Mouse (Mus musculus) ES-Bruce4 (cell line): ENCODE measurements at regions not wholly inside any gene's neighbourhood (a gene's known extent, or its start where the extent isn't known, plus 50 kb on each side); places are given as distances from the start of the nearest gene placed in this dataset.

ENCODE experiments used
- H3K27ac ChIP-seq: 2 replicates; pipeline ENCODE4 v1.5.1; 2012; ENCODE audit warnings: low read length, inconsistent platforms; ENCODE audit not compliant: insufficient read depth
- H3K27me3 ChIP-seq: 2 replicates; pipeline ENCODE4 v1.6.1; 2012; ENCODE audit warnings: mild to moderate bottlenecking, low read length, inconsistent platforms; ENCODE audit not compliant: control insufficient read depth, poor library complexity, insufficient read depth, severe bottlenecking
- H3K36me3 ChIP-seq: 2 replicates; pipeline ENCODE4 v1.6.1; 2012; ENCODE audit warnings: inconsistent platforms, mild to moderate bottlenecking, low read length, moderate library complexity; ENCODE audit not compliant: control insufficient read depth, poor library complexity, insufficient read depth, severe bottlenecking
- H3K4me1 ChIP-seq: one replicate; pipeline ENCODE4 v1.8.1; 2011; ENCODE audit warnings: low read length; ENCODE audit not compliant: control insufficient read depth, insufficient read depth
- H3K4me3 ChIP-seq: 2 replicates; pipeline ENCODE4 v1.5.1; 2011; ENCODE audit warnings: low read depth, mild to moderate bottlenecking, low read length
- H3K9ac ChIP-seq: 2 replicates; pipeline ENCODE4 v1.6.1; 2012; ENCODE audit warnings: low read depth, mild to moderate bottlenecking, inconsistent platforms; ENCODE audit not compliant: poor library complexity, severe bottlenecking
- H3K9me3 ChIP-seq: replicated peaks from 2 replicates; pipeline ENCODE4 v1.6.1; 2012; ENCODE audit warnings: mild to moderate bottlenecking, low read length, inconsistent platforms; ENCODE audit not compliant: control insufficient read depth, poor library complexity, insufficient read depth, severe bottlenecking
- CTCF ChIP-seq: IDR thresholded peaks from one replicate; pipeline ENCODE4 v1.8.1; 2011; ENCODE audit warnings: low read depth, low read length
- EP300 ChIP-seq: IDR thresholded peaks from 2 replicates; pipeline ENCODE4 v1.6.1; 2011; ENCODE audit warnings: low read depth, low read length; ENCODE audit not compliant: insufficient read depth
- POLR2A ChIP-seq: IDR thresholded peaks from one replicate; pipeline ENCODE4 v1.8.1; 2011; ENCODE audit warnings: low read length; ENCODE audit not compliant: insufficient read depth

DNA sequence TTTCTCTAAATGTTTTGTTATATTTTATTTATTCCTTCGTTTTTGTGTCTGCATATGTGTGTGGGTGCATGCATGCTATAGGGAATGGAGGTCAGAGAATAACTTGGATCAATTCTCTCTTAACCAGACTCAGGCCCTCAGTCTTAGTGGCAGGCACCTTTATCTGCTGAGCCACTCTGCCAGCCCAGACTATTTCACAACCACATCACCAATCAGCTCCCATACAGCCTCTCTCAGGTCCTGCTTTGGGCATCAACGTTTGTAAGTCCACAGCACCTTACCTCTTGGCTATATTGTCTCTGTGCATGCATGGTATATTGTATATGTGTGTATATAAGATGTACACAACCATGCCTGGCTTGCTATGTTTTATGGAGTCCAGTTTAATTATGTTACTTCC, 159.9 kb downstream of the Rab11fip4 start:
- no peak overlapping the region for H3K9ac ChIP-seq
- H3K4me3 ChIP-seq, result no peak overlapping the region
- no peak for TF ChIP-seq POLR2A
- no peak for TF ChIP-seq EP300
- TF ChIP-seq CTCF, result no peak

DNA sequence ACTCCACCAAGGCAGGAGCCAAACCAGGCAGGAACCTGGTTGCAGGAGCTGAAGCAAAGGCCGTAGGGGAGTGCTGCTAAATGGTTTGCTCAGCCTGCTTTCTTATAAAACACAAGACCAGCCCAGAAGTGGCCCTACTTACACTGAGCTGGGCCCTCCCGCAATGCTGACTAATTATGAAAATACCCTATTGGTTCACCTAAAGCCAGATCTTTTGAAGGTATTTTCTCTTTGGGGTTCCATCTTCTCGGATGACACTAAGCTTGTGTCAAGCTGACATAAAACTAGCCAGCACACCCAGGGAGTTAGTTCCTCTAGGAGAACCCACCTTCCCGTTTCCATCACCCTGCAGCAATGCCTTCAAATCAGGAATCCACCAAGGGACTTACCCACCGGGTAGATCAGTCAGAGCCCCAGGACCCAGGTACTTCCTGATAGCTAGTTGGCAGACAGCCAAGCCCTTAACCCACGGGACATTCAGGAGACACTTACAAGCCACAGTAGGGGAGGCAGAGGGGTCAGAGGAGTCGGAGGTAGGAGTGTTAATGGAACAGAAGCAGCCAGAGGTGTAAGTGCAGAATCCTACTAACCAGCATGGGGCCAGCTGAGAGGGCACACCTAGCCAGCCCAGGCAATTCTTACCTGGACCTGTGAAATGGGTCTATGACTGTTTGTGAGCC, 158.9 kb downstream of the Rab11fip4 start:
- H3K27ac ChIP-seq, result no peak overlapping the region
- TF ChIP-seq CTCF (no peak), POLR2A (no peak), EP300 (no peak)

More for the DNA sequence above, 159.9 kb downstream of the Rab11fip4 start:
- peaks cover 7% of the 10 kb centered on the region for H3K4me1 ChIP-seq
- H3K36me3 ChIP-seq, result no peaks in the 10 kb centered on the region
- H3K27ac ChIP-seq, result no peak overlapping the region
- no peaks in the 10 kb centered on the region for H3K27me3 ChIP-seq
- peaks cover 9% of the 10 kb centered on the region for H3K9me3 ChIP-seq

DNA sequence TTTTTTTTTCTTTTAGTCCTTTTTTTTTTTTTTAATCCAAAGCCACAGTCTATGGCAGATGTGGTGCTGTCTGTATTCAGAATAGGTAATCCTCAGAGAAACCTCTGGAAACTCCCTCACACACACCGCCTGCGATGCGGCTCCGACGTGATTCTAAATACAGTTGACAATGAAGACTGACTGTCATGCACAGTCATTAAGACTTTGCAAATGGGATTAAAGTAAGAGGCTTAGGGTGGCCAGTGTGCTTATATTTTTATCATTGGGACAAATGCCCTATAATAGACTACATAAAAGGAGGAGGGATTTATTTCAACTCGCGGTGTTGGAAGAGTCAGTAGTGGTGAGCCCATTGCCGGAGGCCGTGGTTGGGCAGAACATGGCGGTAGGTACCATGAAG, 158.1 kb downstream of the Rab11fip4 start:
- Histone ChIP-seq H3K36me3 (no peaks in the 10 kb centered on the region), H3K27ac (no peak overlapping the region), H3K4me1 (peaks cover 7% of the 10 kb centered on the region), H3K4me3 (no peak overlapping the region), H3K9me3 (peaks cover 13% of the 10 kb centered on the region), H3K27me3 (no peaks in the 10 kb centered on the region), H3K9ac (no peak overlapping the region)
- no peak for TF ChIP-seq POLR2A
- TF ChIP-seq EP300, result no peak
- TF ChIP-seq CTCF, result no peak

More for the DNA sequence above, 158.9 kb downstream of the Rab11fip4 start:
- no peaks in the 10 kb centered on the region for H3K27me3 ChIP-seq
- no peak overlapping the region for H3K9ac ChIP-seq
- H3K36me3 ChIP-seq, result no peaks in the 10 kb centered on the region
- peaks cover 13% of the 10 kb centered on the region for H3K9me3 ChIP-seq
- H3K4me1 ChIP-seq, result peaks cover 7% of the 10 kb centered on the region
- no peak overlapping the region for H3K4me3 ChIP-seq

DNA sequence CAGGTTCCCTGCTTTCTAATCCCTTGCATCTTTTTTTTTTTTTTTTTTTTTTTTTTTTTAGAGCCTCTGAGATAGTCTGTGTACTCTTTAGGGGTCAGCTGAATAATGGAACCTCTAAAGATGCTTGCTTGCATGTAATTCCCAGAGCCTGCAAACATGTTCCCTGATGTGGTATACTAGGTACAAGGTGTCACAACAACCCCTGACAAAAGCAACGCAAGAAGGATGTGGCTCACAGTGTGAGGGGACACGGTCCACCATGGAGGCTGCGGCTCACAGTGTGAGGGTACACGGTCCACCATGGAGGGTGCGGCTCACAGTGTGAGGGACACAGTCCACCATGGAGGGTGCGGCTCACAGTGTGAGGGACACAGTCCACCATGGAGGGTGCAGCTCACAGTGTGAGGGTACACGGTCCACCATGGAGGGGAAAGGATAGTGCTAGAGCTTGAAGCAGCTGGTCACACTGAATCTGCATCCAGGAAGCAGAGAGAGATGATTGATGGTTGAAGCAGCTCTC, 157.7 kb downstream of the Rab11fip4 start:
- TF ChIP-seq EP300 (no peak), CTCF (no peak), POLR2A (no peak)
- no peak overlapping the region for H3K4me3 ChIP-seq
- no peak overlapping the region for H3K9ac ChIP-seq
- no peaks in the 10 kb centered on the region for H3K27me3 ChIP-seq
- peaks cover 13% of the 10 kb centered on the region for H3K9me3 ChIP-seq
- H3K4me1 ChIP-seq, result peaks cover 7% of the 10 kb centered on the region
- H3K36me3 ChIP-seq, result no peaks in the 10 kb centered on the region
- H3K27ac ChIP-seq, result no peak overlapping the region

DNA sequence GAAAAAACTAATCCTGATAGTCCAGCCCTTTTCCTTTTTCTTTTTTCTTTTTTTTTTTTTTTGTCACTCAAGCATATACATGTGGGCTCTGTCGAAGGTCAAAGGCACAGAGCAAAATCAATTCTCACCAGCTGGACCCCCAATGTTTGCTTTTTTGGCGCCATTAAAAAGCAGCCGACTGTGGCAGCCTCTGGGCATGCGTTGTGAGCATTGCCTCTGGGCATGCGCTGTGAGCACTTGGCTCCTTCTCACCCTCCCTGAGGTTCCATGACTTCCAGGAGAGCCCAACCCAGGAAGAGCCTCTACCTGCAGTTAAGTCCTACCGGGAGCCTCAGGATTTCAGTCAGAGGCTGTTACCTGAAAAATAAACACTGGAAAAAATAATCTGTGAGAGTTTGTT, 156.8 kb downstream of the Rab11fip4 start:
- H3K9me3 ChIP-seq, result peaks cover 13% of the 10 kb centered on the region
- H3K36me3 ChIP-seq, result no peaks in the 10 kb centered on the region
- no peak for TF ChIP-seq POLR2A
- TF ChIP-seq CTCF, result no peak
- TF ChIP-seq EP300, result no peak
- no peaks in the 10 kb centered on the region for H3K27me3 ChIP-seq
- no peak overlapping the region for H3K9ac ChIP-seq
- no peak overlapping the region for H3K27ac ChIP-seq
- H3K4me3 ChIP-seq, result no peak overlapping the region
- H3K4me1 ChIP-seq, result peaks cover 5% of the 10 kb centered on the region
